Mouse (Mus musculus): ENCODE measurements around the gene Mybpc2.

Mybpc2 gene

DNA sequence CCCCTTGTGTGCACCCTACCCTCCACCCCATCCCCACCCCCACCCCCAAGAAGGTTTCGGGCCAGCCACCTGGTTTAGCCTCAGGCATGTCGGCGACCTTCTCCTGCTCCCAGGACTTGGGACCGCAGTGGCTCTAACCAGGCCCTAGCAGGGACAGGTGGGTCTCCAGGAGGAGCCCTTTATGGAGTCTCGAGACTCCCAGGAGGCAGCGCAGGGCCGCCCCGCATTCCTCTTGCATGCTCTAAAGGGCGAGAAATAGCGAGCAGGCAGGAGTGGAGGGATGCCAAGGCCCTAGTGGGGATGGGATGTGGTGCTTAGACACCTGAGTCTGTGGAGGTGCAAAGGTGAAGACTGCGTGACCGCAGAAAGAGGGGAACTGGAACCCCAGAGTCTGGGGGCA lies at the start of gene Mybpc2:
Gene Mybpc2, minus strand, starts transcription at position 155 of the 400 bp plus-strand sequence.
- DNase-seq: no peak

DNA sequence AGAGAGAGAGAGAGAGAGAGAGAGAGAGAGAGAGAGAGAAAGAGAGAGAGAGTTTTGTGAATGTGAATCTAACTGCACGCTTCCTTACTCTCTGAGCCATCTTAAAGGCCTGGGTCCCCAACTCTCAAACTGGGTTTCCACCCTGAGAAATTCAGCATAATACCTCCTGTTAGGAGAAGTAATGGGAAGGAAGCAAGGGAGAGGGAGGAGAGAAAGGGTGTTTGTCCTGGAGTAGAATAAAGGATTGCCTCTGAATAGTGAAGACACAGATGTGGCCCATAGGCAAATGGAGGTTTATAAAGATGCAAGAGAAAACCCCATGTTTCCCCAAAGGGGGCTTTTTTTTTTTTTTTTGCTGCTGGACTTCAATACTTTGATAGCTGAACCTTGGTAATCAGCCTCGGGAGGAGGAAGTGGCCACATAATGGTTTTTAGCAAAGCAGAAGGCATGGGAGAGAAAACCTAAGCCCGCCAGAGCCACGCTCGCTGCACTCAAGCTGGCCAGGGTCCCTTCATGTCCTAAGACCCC lies 48.6 kb upstream of the Mybpc2 start:
- DNase-seq: no peak

DNA sequence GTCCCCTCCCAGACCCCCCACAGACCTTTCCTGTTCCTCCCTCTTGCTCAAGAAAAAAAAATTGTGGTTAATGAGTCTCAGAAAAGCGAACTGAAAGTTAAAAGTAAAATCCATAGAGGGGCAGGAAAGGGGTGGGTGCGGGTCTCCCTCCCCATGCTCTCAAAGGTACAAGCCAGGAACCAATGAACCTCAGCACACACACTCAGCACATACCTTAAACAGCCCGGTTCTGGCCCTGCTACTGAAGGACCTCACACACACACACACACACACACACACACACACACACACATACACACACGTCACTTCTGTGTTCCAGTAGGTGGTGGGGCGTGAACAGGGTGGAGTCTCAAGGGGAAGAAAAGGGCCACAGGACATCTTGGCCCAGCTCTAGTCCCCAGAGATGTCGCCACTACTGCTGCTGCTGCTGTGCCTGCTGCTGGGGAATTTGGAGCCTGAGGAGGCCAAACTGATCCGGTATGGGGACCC lies 47.8 kb upstream of the Mybpc2 start, which contains the start of gene Napsa:
Gene Napsa, plus strand, starts transcription at position 168 of the 489 bp plus-strand sequence.
- peak in 1 of 2 experiments; percentile 7 for DNase-seq

DNA sequence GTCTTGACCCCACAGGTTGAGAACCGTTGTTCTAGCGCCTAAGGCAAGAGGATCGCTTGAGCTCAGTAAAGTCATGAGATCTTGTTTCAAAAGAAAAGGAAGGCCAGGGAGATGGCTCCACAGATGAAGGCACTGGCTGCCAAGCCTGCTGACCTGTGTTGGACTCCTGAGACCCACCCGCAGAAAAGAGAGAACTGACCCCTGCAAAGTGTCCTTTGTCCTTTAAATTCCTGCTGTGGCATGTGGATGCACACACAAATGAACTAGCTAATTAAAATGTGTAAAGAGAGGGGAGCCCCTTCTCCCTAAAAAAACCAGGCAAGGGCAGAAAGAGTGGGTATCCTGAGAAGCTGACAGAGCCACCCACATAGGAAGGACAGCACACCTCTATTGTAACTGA lies 47.4 kb upstream of the Mybpc2 start:
- DNase-seq: no peak

DNA sequence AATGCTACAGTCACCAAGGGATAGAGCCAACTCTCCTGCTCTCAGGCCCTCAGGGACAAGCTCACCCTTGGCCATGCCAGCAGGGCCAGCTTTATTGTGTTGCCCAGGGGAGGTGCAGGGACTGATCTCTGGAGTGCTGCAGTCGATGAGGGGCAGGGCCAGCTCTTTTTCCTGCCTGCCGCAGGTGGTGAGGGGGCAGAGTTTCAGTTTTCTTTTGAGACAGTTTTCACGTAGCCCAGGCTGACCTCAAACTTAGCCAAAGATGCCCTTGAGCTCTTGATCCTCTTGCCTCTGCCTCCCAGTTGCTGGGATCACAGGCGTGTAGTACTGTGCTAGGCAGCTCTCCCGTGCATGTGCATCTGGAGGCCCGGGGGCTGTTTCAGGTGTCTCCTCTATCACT lies 46.5 kb upstream of the Mybpc2 start:
- DNase-seq: no peak

DNA sequence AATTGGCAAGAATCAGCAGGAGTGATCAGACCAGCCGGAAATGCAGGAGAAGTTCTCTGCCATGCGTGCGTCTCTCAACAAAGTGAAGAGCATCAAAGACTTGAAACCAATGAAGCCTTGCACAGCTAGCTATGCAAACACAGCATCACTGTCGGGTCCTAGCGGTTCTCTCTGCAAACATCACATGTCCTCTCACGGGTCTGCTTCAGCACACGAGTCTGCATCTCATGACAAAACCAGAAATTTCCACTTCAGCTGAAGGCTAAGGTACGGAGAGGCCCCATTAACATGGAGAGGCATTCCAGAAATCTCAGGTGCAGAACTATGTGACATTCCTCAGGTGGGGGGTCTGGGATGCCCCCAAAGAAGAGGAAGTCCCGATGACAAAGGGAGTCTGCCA lies 44.3 kb upstream of the Mybpc2 start:
- no peak for DNase-seq

DNA sequence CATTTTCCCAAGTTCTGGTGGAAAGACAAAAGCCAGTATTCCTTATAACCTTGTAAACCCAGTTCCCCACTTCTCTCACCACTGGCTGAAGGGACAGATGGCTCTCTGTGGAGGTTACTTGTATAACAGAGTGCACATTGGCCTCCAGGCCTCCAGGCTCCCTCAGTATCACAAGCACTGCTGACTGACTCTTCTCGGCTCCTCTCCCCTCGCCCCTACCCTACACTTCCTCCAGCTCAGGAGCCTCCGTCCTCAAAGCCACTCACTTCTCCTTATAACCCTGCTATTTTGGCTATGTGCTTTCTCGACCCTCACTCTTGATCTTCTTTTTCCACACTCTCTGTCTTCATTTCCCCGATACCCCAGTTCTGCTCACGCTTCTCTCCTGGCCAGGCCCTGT lies 41.0 kb upstream of the Mybpc2 start:
- DNase-seq: no peak

DNA sequence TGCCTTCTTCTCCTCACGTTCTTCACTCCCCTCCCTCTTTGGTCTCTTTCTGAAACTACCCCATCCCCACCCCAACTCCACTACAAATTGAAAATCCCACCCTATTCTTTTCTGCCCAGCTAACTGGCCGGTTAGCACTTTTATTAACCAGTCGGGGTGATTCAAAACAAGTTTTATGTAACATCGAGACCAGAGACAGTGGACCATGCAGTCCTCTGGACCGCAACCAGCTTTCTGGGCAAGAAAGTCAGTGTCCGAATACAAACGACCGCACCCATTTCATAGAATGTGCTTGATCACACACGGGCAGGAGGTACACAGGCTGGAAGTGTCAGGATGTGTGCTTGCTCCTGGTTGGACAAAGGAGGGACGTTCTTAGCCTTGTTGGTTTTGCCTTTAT lies 40.0 kb upstream of the Mybpc2 start:
- DNase-seq: no peak

DNA sequence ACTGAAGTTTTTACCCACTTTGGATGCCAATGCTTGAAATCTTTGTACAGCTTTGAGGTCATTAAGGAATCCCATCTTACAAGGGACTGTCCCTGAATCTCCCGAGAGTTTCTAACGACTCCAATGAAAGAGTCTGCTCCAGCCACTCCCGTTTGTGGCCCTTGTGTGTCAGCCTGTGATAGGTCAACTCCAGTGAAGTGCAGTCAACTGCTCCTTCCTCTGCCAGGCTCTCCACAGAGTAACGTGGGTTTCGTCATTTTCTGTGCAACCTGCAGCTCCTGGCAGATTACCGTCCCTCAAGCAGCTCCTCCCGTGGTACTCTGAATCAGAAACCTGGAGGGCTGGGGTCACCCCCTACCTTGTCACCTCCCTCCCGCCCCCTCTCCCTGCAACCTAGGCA lies 38.8 kb upstream of the Mybpc2 start:
- no peak for DNase-seq

DNA sequence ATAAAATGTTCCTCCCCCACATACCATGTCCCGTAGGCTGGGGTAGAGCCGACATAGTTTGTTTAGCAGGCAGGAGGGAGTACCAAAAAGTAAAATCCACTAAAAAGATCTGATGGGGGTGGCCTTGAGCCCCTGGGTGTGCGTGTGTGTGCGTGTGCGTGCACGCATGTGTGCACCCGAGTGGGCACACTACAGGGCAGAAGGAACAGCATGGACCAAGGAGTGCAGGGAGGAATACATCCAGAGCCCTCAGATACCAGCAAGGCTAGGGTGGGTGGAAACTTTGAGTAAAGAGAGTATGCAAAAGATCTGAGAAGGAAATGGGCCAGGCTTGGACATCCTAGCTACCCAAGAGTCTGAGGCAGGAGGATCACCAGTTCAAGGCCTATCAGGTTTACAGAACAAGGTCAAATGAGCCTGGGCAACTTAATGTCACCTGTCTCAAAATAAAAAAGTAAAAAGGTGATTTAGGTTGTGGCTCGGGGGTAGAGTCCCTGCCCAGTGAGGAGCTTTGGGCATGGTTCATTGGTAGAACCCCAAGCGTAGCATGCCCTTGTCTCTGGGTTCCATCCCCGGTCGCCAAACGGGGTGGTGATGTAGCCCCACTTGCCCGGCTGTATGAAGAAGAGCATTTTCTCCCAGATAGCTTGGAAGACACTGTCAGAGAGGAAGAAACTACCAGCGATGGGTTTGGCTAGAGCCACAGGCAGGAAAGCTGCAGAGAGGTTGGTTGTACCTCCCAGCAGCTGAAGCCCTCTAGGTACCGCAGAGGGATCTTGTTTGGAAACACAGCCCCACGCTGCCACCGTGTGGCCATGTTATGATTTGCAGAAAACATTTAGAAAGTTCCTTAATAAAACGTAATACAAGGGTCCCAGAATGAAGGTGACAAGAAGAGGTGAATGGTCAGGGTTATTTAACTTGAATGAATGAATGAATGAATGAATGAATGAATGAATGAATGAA lies 36.3 kb upstream of the Mybpc2 start:
- peak; percentile 72 to 78 for DNase-seq

DNA sequence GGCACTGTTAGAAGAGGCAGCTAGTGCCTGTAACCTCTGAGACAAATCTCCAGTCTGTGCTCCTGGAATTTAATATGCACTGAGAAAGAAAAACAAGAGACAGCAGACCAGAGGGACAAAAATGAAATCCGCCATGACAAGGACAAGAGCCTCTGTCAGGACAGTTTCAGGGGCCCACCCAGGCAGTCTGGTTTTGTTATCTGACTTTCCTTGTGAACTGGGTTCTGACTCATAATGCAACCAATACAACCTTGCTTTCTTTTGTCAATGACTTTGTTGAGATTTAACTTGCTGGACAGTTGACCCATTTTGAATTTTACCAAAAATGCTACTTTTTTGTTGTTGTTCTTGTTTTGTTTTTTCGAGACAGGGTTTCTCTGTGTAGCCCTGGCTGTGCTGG lies 33.2 kb upstream of the Mybpc2 start:
- no peak for DNase-seq

DNA sequence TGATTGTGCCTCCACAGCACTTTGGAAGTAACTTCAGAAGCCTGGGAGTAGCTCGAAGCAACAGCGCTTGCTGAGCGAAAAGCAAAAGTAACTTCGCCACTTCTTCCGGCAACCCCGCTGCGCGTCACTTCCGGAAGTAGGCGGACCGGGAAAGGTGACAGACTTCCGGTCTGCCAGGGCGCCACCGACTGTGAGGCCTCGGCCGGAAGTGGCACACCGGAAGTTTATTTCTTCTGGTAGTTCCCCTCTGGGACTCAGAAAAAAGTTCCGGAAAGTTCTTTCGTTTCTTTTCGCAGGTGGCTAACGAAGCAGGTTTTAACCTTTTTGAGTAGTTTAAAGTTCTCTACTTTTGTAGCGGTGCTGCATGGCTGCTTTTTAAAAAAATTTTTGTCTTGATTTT lies 29.4 kb upstream of the Mybpc2 start, which contains the start of gene Nr1h2:
Gene Nr1h2, minus strand, starts transcription at position 126 of the 400 bp plus-strand sequence.
- DNase-seq: peak; percentile 95 to 96

DNA sequence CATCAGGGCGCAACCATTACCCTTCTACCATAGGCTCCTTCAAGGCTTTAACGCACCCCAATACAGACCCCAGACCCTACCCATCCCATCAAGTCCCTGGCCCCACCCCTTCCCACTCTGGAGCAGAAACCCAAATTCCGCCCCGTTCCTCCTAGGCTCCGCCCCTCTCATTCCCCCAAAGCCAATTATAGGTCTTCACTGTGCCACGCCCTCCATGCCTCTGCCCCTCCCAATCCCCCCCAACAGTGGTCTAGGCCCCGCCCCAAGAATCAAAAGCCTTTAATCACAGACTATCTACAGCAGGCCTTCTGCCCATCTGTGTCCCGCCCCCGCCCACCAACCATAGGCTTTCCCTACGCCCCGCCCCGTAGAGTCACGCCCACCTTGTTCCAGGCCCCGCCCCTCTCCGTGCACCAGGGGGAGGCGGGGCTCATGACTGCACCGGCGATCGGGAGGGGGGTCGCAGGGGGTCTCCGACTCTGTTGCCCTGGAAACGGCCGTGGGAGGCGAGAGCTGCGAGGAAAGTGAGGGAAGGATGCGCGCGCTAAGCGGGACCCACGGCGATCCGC lies 28.8 kb upstream of the Mybpc2 start:
- peak; percentile 79 to 82 for DNase-seq

DNA sequence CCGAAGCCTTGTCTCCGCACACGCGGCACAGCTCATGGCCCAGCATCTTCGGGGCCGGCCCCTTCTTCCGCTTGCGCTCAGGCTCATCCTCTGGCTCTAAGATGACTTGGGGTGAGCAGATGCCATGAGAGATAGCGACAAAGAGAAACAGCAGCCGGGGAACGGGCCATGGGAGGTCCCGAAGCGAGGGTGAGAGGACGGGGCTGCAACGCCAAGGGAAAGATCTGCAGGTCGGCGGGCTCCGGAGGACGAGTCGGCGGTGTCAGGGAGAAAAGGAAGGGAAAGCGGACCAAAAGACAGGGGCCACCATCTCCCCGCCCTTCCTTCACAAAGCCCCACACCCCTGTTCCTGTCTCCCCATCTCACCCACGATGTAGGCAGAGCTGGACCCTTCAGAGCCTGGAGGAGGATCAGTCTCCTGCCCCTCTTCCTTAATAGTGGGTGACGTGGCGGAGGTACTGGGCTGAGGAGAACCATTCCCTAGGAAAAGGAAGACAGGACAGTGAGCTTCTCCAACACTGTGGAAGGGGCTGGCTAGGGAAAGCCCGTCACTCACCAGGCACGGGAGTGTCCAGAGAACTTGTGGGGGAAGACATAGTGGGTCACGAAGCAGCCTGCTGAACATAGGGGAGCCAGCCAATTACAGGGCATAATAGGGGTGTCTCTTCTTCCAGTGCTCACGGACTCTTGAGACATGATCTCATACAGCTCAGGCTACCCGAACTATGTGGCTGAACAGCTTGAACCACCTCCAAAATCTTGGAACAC lies 27.9 kb upstream of the Mybpc2 start:
- no peak for DNase-seq

DNA sequence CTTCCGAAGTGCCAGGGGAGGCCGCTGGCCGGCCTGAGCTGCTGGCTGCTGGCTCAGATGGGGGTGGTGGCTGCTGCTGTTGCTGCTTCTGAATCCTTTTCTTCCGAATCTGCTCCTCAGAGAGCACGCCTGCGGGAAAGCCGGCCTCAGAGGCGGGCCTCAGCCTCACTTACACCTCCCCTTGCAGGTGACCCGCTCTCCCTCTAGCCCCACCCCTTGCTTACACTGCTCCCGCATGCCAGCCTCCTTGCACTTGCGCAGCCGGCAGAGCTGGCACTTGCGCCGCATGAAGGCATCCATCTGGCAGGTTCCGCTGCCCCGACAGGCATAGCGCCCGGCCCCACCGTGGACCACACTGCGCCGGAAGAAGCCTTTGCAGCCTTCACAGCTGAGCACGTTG lies 27.3 kb upstream of the Mybpc2 start:
- no peak for DNase-seq

DNA sequence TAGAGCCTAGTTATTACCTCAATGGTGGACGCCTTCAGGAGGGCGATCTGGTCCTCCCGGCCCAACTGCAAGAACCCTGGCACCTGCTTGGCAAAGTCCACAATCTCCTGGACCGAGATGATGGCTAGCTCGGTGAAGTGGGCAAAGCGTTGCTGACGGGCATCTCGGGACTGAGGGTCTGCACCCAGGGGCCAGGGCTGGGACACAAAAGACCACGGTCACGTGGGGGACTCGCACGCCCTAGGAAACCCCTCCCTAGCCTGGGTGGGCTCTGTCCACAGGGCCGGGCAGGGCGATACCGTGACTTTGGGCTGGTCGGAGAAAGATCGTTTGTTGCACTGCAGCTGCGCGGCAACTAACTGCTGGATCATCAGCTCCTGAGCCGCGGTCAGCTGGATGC lies 26.8 kb upstream of the Mybpc2 start:
- DNase-seq: no peak

DNA sequence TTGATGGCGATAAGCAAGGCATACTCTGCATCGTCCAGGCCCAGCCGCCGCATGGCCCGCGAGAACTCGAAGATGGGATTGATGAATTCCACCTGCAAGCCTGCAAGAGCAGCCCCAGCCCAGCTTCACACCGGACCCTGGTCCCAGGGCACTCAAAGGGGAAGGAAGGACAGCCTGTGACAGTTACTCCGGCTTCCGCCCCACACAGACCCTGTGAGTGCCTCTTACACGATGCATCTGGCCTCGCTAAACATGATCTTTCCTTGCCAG lies 25.9 kb upstream of the Mybpc2 start:
- DNase-seq: no peak

DNA sequence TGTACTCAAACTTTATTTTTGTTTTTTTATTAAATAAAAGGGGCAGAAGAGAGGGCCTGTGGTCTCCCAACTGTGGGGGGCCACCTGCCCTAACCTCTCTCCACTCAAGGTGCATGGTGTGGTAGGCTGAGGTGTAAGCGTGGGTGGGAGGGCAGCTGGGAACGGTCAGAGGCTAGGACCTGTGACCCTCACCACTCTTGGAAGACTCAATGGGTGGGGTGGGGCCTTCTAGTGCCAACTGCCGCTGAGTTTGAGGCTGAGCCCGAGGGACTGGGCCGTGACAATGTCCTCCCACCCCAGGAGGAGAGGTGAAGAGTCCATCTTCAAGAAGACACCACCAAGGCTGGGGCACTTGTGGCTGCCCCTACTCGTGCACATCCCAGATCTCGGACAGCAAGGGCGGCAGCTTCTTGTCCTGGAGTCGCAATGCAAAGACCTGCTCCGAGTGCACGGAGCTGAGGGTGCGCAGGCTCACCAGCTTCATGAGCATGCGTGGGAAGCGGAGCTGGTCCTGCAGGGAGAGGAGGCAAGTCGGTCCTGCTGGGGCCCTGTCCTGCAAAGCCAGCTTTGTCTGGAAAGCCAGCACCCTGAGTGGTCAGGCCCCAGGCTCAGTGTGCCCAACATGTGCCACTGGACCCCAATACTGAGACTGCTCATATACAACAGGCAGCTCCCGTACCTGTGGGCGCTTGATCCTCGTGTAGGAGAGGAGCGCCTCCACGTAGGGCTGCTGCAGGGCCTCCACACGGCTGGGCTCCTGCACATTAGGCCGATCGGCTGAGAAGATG lies 25.4 kb upstream of the Mybpc2 start:
- no peak for DNase-seq

DNA sequence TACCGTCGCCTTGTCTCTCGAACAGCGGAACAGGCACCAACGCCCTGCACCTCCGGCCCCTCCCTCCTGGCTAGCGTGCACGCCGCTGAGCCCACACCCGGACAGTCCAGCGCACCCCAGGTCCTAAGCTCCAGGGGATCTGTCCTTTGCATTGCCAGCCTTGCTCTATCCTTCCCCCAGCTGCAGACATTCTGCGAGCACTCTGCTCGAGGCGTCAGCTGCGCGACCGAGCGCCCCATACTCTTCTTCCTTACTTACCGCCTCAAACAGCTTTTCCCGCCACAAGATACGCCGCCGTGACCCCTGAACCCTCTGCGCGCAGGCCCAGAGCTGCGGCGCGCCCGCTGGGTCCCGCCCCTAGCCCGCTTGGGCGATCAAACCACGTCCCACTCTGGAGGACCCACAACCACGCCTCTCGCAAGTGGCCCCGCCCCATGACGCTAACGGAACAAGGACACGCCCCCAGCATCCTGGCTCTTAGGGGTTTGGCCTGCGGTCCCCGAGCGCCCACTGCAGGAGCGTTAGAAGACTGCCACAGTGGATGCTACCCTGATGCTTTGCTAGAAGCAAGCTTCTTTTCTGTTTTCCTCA lies 24.1 kb upstream of the Mybpc2 start, which contains the start of gene Pold1:
Gene Pold1, minus strand, starts transcription at position 353 of the 591 bp plus-strand sequence.
- peak; percentile 100 for DNase-seq

DNA sequence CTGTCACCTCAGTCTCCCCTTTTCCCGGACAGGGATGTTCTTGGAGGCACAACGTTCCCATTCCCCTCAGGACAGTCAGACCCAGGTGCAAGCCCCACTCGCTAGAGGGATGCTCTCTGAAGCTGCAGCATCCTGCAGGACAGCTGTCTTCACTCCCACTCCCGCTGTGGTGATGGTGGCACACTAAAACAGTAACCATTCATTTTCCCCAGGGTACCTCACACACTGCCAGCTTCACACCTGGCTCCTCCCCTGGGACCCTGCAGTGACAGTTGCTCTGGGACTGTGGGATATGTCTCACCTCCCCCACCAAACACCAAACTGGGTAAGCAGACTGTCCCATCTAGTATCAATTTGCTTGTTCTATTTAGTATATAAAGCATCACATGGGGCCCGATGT lies 23.3 kb upstream of the Mybpc2 start:
- no peak for DNase-seq

DNA sequence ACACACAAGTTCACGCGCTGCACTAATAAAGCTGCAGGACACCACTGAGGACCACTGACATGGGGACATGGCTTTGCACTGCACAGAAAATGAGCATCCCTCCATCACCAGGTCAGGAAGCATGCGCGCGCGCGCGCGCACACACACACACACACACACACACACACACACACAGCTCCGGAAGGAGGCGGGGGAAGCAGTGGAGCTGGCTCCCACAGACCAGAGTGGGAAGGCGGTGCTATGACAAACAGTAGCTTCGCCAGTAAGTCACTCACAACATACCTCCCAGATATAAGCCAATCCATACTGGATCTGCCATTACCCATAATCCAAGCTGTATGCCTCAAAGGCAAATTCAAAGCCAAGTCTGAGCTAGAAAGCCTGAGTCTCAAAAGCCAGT lies 22.6 kb upstream of the Mybpc2 start:
- peak in 1 of 2 experiments; percentile 54 for DNase-seq

DNA sequence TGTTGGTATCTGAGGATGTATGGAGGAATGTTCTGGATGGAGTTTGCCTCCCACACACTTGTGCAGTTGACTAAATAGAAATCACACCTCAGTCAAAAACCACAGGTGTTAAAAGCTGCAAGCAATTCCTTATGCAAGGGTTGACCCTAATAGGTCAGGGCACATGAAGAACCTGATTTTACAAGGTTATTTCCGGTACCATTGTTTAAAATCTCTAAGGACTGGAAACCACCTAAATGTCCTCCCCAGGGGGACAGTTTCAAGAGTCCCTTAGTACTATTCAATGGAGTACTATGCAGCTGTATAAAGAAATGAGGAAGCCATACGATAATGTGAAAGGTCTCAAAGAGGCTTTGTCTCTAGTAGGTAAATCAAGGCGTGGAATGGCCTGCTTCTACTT lies 21.8 kb upstream of the Mybpc2 start:
- no peak for DNase-seq

Measured in thymus, postnatal 36 days (tissue).